Mouse (Mus musculus) kidney, postnatal 0 days (tissue): ENCODE measurements around the gene Eepd1. TPM values are rescaled to one million over a fixed set of nuclear protein-coding genes. Genes with fewer than 3 reads are reported as not detected.

ENCODE experiments used
- ATAC-seq: fragments of 200-750 bp; cut with Nextera tagmentation; replicated peaks from 2 replicates; pipeline ENCODE4 v1.8.0; 2017; ENCODE audit warnings: low read depth, moderate number of reproducible peaks, moderate TSS enrichment, moderate library complexity; ENCODE audit not compliant: low FRiP score
- DNase-seq: peaks from one replicate; pipeline ENCODE4 v3.0.0-alpha.2; 2016; ENCODE audit warnings: low spot score
- H3K27ac ChIP-seq: fragments of 300-500 bp; sonication (generic); 2 replicates; pipeline ENCODE4 v1.5.1; 2014; ENCODE audit warnings: mild to moderate bottlenecking
- H3K27me3 ChIP-seq: fragments of 300-500 bp; sonication (generic); 2 replicates; pipeline ENCODE4 v1.6.1; 2014; ENCODE audit warnings: low read length, mixed read lengths; ENCODE audit not compliant: insufficient read depth
- H3K36me3 ChIP-seq: fragments of 300-500 bp; sonication (generic); 2 replicates; pipeline ENCODE4 v1.6.1; 2014; ENCODE audit warnings: low read length, mixed read lengths; ENCODE audit not compliant: insufficient read depth
- H3K4me1 ChIP-seq: fragments of 300-500 bp; sonication (generic); replicated peaks from 2 replicates; pipeline ENCODE4 v1.6.1; 2014; ENCODE audit warnings: antibody characterized with exemption, low read length, mixed read lengths; ENCODE audit not compliant: insufficient read depth
- H3K4me2 ChIP-seq: fragments of 300-500 bp; sonication (generic); 2 replicates; pipeline ENCODE4 v1.6.1; 2014; ENCODE audit warnings: mild to moderate bottlenecking, low read length, moderate library complexity, mixed read lengths
- H3K4me3 ChIP-seq: fragments of 300-500 bp; sonication (generic); replicated peaks from 2 replicates; pipeline ENCODE4 v1.5.1; 2014; ENCODE audit warnings: low read depth, low read length
- H3K9ac ChIP-seq: fragments of 300-500 bp; sonication (generic); 2 replicates; pipeline ENCODE4 v1.6.1; 2014; ENCODE audit warnings: low read depth, low read length
- H3K9me3 ChIP-seq: fragments of 300-500 bp; sonication (generic); replicated peaks from 2 replicates; pipeline ENCODE4 v1.6.1; 2016; ENCODE audit warnings: low read length, inconsistent platforms, mixed read lengths
- CTCF ChIP-seq: IDR thresholded peaks from 2 replicates; pipeline ENCODE4 v1.5.1; 2016; ENCODE audit warnings: antibody characterized with exemption, low read depth, mild to moderate bottlenecking, moderate library complexity
- WGBS: fragments of 180-500 bp; shearing (Covaris S2); extraction: QIAGEN DNeasy Blood & Tissue Kit; methylation state at CpG from one replicate; pipeline ENCODE4 v1.1.7; 2014; 5-methylcytosine and 5-hydroxymethylcytosine counted together
- polyA plus RNA-seq: library from polyadenylated mRNA; unstranded; fragments of >200 nt; fragmentation: Nextera tagmentation; extraction: Ambion mirVana; gene quantifications from 2 replicates; pipeline ENCODE4 v1.2.1, GENCODE M21; 2015

The Eepd1 gene
- polyA plus RNA-seq, 1 experiment from 2014 or later: 5.4 TPM

GRCm38 (mm10) chr9:25455027-25455426 is 26.3 kb upstream of the Eepd1 start:
- 70% methylated on average over 2 of the region's 2 CpGs for WGBS
- H3K27me3 ChIP-seq: no peaks in the 10 kb centered on the region
- no peaks in the 10 kb centered on the region for H3K4me1 ChIP-seq
- no peaks in the 10 kb centered on the region for H3K36me3 ChIP-seq
- H3K9ac ChIP-seq: no peak overlapping the region
- no peak overlapping the region for H3K4me2 ChIP-seq
- no peak for ATAC-seq
- H3K27ac ChIP-seq: no peak overlapping the region
- no peaks in the 10 kb centered on the region for H3K9me3 ChIP-seq
- TF ChIP-seq CTCF: no peak
- H3K4me3 ChIP-seq: no peak overlapping the region
- DNase-seq: no peak

- Histone ChIP-seq H3K9ac (no peak overlapping the region), H3K27me3 (no peaks in the 10 kb centered on the region), H3K4me2 (no peak overlapping the region), H3K36me3 (no peaks in the 10 kb centered on the region), H3K4me1 (no peaks in the 10 kb centered on the region), H3K4me3 (no peak overlapping the region), H3K27ac (no peak overlapping the region), H3K9me3 (no peaks in the 10 kb centered on the region)
- WGBS: 69% methylated on average over 10 of the region's 10 CpGs
- TF ChIP-seq CTCF: no peak
- ATAC-seq (no peak), DNase-seq (no peak)
Observed at GRCm38 (mm10) chr9:25460835-25461555, 20.4 kb upstream of the Eepd1 start.

DNA sequence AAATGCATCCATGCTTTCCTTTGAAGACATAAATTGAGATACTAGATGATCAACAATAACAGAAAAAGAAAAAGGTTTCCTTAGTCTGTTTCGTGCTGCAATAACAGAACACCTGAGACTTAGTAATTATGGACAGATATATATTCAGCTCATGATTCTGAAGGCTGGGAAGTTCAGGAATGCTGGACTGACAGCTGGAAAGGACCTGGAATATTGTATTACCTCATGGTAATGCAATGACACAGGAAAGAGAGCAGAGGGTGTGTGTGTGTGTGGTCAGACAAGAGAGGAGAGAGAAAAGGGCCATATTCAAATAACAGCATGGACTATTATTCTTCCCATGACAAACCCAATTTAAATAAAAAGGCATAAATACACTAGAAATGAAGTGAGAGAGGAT is 17.0 kb upstream of the Eepd1 start:
- TF ChIP-seq CTCF: no peak
- ATAC-seq (no peak), DNase-seq (no peak)
- WGBS: 67% methylated on average over 1 of the region's 1 CpGs
- Histone ChIP-seq H3K4me3 (no peak overlapping the region), H3K9ac (no peak overlapping the region), H3K4me2 (no peak overlapping the region), H3K9me3 (no peaks in the 10 kb centered on the region), H3K4me1 (no peaks in the 10 kb centered on the region), H3K27me3 (no peaks in the 10 kb centered on the region), H3K36me3 (no peaks in the 10 kb centered on the region), H3K27ac (no peak overlapping the region)

GRCm38 (mm10) chr9:25479392-25480020 is 1.8 kb upstream of the Eepd1 start:
- no peak overlapping the region for H3K4me3 ChIP-seq
- no peak for TF ChIP-seq CTCF
- H3K27me3 ChIP-seq: no peaks in the 10 kb centered on the region
- H3K36me3 ChIP-seq: no peaks in the 10 kb centered on the region
- H3K9ac ChIP-seq: no peak overlapping the region
- no peak for DNase-seq
- 94% methylated on average over 7 of the region's 7 CpGs for WGBS
- H3K27ac ChIP-seq: no peak overlapping the region
- no peaks in the 10 kb centered on the region for H3K9me3 ChIP-seq
- H3K4me2 ChIP-seq: no peak overlapping the region
- no peak for ATAC-seq
- H3K4me1 ChIP-seq: 0 out of 2 replicates have a peak, but pooled peaks cover 7% of the 10 kb centered on the region

DNA sequence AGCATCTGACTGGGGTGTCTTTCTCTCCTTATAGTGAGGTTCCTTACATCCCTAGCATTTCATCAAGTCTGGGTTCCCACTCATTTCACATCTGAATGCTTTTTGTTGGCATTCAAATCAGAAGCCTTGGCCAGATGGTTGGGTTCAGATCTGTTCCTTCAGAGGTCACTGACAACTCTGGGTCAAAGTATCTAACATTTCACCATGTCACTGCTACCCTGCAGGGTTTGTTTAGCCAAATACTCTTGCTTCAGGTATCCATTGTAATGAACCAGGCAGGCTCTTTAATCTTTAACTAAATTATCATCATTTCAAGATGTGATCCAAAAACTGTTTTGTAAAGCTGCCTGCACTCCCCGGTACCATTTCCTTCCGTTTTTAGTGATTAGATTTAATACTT is 671 bp upstream of the Eepd1 start:
- 70% methylated on average over 2 of the region's 2 CpGs for WGBS
- Histone ChIP-seq H3K4me1 (0 out of 2 replicates have a peak, but pooled peaks cover 7% of the 10 kb centered on the region), H3K27me3 (no peaks in the 10 kb centered on the region), H3K27ac (no peak overlapping the region), H3K36me3 (no peaks in the 10 kb centered on the region), H3K4me3 (no peak overlapping the region), H3K4me2 (no peak overlapping the region), H3K9me3 (no peaks in the 10 kb centered on the region), H3K9ac (0 out of 2 replicates have a peak overlapping the region, but pooled peaks have one; percentile 52)
- DNase-seq: no peak
- no peak for ATAC-seq
- no peak for TF ChIP-seq CTCF

GRCm38 (mm10) chr9:25482322-25482998 is 1.1 kb downstream of the Eepd1 start:
- Histone ChIP-seq H3K27me3 (no peaks in the 10 kb centered on the region), H3K27ac (no peak overlapping the region), H3K36me3 (no peaks in the 10 kb centered on the region), H3K4me3 (peak overlapping the region; percentile 49), H3K9ac (0 out of 2 replicates have a peak overlapping the region, but pooled peaks have one; percentile 18), H3K4me2 (peak overlapping the region; percentile 75), H3K9me3 (no peaks in the 10 kb centered on the region), H3K4me1 (peaks cover 12% of the 10 kb centered on the region)
- no peak for TF ChIP-seq CTCF
- DNase-seq (peak; percentile 38), ATAC-seq (no peak)
- 43% methylated on average over 22 of the region's 22 CpGs for WGBS
